Mouse (Mus musculus) T-helper 2 cell (primary cell): ENCODE data around the gene Pcdh15.

Experiments used
- in situ Hi-C: fragments of 300-600 bp; cut with MboI, MseI; formaldehyde crosslinking; loops from one replicate; pipeline ENCODE4 v1.15.1; 2025; ENCODE audit warnings: high pct_unique_total_duplicates

Gene Pcdh15

DNA sequence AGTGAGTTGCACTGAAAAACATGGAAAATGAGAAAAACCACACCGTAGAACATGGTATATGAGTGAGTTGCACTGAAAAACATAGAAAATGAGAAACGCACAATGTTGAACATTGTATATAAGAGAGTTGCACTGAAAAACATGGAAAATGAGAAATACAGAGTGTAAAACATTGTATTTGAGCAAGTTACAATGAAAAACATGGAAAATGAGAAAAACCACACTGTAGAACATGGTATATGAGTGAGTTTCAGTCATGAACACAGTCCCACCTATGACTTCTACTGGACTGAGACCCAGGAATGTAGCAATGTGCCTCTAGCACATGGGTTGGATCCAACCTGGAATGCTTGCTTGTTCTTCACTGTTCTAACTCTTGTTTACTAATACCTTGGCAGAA lies 279.9 kb downstream of the Pcdh15 start:
- in situ Hi-C loops = no loop called here

DNA sequence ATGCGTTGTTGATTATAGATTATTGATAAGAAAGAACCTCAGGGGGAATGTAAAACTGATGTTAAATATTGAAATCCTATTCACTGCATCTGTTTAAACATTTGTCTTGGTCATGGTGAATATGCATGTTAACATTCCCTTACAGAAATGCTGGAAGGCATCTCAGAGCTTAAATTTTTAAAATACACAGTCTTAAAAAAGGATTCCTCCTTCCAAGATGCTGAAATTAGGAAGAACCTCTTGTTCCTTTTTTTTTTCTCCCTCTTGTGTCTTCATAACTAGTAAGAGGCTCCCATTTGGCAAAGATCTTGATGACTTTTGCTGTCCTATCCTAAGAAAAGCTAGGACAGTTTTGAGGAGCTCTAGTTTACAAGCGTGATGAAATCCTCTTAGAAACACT lies 284.9 kb downstream of the Pcdh15 start:
- in situ Hi-C loops = no loop called here

- in situ Hi-C loops = no loop called here
These were observed 301.3 kb downstream of the Pcdh15 start for GRCm38 (mm10) chr10:73400426-73400825.

DNA sequence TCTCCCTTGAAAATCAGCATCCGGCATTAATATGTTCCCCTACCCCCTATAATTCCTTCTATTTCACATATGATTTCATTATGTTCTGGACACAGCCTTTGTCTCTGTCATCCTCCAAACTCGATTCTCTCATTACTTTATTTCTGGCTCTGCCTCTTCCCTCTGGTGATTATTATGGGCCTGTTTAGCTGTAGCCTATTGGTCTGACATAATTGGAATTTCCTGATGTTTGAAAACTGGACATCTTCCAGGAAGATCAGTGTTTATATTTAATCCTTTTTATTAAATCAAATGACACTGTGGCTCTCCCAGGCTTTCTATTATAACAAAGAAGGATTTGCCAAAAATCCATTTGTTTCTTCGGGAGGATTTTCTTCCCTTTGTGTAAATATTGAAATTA lies 326.3 kb downstream of the Pcdh15 start:
- in situ Hi-C loops = no loop called here

DNA sequence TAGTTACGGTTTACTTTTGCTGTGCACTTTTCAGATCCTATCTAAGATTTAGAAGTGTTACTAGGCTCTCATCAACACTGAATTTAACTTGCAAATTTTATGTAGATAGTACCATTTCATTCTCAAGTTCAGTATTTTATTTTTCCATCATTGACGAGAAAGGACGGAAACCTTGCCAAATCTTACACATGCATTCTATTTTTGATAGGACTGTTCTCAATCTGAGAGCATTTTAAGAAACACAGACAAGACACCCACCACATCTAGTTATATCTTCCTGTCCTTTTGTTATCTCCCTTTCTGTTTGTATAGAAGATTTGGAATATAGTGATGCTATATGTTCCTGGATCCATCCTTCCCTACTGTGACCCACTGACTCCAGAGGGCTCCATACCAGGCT lies 332.2 kb downstream of the Pcdh15 start:
- in situ Hi-C loops = no loop called here

- in situ Hi-C loops = no loop called here
These were observed 384.9 kb downstream of the Pcdh15 start for GRCm38 (mm10) chr10:73484082-73484481.

DNA sequence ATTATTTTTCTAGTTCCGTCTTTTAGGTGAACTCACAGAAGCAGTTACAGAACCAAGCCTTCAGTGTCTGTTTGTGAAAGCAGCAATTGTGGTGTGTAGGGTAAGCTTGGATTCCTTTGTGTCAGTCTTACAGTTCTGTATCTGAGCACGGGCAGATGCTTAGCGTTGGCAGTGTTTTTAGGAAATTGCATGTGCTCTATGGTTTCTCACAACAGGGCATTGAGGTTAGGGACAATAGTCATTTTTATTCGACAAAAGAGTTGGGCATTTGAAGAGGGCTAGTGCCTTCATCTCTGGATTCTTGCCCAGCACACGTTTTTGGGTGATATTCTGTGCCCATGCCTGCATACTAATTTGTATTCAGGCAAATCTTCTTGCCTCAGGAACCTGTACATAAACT lies 392.5 kb downstream of the Pcdh15 start:
- in situ Hi-C loops = no loop called here

DNA sequence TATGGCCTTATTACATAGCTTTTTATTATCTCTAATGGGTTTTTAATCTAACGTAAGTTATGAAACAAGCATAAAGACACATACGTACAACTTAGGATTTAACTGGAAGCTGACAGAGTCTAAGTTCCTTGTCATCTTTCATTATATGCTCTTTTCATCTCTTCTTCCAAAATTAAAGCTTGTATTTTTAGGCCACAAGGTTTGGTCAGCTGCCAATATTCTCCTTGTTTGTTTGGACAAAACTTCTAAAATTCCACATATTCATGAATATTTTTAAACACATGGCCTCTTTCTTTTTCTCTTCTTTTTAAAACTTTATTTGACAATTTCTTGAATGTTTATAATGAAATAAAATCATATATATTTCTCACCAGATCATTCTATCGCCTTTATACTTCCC lies 415.7 kb downstream of the Pcdh15 start:
- in situ Hi-C loops = no loop called here

DNA sequence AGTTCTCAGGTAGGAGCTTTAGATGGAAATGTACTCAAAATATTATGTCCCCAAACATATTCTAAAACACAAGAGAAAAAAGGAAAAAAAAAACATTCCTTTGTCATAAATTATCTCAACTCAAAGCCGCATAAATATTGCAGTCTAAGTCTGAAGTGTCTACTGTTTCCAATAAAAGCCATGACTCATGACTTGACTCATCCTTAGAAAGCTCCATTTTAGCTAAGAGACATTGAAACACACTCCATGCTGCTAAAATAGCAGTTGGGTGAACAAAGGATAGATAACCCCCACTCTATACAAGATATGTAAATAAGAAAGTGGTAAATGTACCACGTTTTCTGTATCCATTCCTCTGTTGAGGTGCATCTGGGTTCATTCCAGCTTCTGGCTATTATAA lies 416.6 kb downstream of the Pcdh15 start:
- in situ Hi-C loops = no loop called here

GRCm38 (mm10) chr10:73519438-73519837 lies 420.3 kb downstream of the Pcdh15 start:
- in situ Hi-C loops = no loop called here

- in situ Hi-C loops = no loop called here
These were observed 453.7 kb downstream of the Pcdh15 start for GRCm38 (mm10) chr10:73552831-73553230.

DNA sequence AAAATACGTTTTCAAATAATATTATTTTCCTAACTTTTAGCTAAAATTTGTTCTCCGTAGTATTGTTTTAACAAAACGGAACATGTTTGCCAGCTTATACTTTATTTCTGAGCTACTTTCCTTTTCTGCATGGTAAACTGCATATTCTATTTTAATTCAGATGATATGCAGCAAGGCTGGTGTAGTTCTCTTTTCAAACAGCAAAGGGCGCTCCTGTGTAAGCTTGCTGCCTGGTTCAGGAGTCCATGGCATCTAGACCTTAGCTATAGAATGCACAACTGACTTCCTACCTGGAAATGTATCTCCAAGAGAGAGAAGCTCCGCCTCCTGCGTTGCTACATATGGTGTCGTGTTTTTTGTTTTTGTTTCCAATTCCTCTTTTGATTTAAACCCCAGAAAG lies 465.1 kb downstream of the Pcdh15 start:
- in situ Hi-C loops = no loop called here

DNA sequence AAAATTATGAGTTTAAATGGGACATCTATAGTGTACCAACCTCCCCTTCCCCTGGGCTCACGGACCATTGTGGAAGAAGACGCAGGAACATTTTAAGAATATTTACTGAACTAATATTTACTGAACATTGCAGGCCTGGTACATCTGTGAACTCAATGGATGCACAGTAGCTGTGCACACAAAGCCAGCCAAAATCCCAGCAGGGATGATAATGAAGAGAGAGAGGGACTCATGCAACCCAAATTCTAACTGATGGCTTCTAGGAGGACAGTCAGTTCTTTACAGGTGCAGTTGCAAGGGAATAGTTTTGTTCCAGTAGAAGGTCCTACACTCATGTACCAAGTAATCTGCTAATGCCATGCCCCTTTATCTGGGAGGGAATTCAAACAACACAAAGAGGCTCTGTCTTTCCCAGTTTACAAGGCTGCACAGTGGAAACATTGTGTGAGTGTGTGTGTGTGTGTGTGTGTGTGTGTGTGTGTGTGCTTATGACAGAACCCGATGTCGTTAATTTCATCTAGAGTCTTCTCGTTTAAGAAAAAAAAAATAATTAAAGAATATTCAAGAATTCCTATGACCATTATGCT lies 475.7 kb downstream of the Pcdh15 start:
- in situ Hi-C loops = no loop called here

- in situ Hi-C loops = no loop called here
These were observed 568.4 kb downstream of the Pcdh15 start for GRCm38 (mm10) chr10:73667501-73667900.

GRCm38 (mm10) chr10:73700519-73701286 lies 601.6 kb downstream of the Pcdh15 start:
- in situ Hi-C loops = no loop called here

- in situ Hi-C loops = no loop called here
These were observed 626.6 kb downstream of the Pcdh15 start for GRCm38 (mm10) chr10:73725566-73726240.

DNA sequence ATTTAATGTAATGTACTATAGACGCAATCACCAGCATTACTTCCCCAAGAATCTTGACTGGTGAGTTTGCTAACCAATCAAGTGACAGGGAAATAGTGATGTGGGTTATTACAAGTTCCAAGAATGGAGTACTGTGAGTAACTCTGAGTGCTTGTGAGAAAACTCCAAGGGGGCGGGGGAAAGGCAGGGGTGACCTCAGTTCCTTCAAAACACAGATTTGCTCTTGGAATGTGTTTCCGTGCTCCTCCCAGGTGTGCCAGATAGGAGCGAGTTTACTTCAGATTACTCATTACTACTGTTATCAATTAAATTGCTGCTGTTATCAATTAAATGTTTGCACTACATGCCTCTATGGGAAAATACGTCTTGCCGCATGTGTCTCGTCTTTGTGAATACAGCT lies 634.1 kb downstream of the Pcdh15 start:
- in situ Hi-C loops = no loop called here

DNA sequence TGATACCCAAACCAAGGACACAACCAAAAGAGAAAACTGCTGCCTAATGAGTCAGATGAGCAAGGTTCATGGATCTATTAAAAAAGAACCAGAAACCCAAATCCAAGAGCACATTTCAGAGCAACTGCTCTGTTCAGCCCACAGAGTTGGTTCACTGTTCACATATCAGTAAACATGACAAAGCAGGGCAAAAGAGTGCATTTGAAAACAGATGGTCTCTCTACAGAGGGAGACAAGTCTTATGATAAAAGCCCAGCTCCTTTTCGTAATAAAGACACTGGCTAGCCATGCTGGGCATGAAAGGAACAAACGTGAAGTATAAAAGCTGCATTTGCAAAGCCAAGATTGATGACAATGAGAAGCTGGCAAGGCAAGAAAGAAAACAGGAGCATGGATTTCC lies 649.9 kb downstream of the Pcdh15 start:
- in situ Hi-C loops = no loop called here

DNA sequence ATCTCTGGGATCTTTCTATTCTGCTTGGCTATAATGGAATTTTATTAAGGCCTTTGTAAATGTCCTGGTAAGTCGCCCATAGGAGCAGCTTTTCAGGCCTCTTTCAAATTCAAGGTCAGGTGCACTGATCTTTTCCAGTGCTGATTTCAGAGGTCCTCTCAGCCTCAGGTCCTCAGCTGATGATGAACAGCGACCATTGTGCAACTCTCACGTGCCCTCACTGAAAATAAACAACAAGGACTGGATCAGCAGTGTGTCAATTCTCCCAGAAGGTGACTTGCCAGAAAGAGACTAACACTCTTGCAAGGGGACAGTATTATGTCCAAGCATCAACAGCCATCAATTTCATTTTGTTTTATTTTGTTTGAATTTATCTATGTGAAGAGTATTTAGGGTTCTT lies 654.7 kb downstream of the Pcdh15 start:
- in situ Hi-C loops = no loop called here

DNA sequence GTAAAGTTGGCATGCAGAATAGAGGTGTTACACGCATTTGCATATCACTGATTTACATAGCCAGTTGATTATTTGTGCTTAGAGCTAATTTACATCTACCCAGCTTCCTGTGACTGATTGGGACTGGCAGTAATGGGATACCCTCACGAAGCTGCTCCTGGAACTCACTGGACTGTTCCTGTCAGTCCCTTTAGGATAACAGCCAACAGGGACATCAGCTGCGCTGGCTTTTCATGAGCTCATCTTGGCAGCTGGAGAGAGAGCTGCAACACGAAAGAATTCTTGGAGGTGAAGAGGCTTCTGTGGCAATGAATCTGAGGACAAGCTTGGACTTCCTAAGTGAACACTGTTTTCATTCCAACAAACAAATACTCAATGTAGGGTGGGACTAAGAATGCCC lies 683.8 kb downstream of the Pcdh15 start:
- in situ Hi-C loops = no loop called here

DNA sequence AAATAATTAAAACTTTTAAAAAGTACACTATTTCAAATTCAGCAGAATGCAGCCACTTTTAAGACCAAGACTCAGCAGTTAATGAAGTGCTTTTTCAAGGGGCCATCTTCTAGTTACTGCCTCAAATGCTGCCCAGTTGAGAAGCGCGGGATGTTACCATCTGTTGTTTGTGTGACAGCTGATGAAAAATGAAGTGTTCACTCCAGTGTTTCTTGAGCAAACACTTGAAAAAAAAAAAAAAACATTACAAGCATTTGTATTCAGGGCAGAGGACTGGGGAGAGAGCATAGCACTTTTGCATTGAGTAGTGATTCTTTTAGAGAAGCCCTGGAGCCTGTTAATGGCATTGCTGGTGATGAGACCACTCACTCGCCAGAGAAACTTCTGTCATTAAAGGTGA lies 689.0 kb downstream of the Pcdh15 start:
- in situ Hi-C loops = no loop called here

DNA sequence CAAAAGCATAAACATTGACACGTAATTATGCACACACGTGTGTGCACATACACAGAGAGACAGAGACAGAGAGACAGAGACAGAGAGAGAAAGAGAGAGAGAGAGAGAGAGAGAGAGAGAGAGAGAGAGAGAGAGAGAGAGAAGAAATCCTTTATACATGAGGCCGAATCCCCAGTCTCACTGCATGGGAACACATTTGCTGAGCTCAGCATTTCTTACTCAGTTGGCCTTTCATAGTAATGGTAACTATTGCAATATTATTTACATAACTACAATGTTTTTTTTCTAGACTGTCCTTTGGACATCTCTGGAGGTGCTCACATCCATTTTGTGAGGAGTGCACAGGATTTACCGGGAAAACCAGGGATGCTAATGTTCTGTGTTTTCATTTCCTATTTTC lies 705.9 kb downstream of the Pcdh15 start:
- in situ Hi-C loops = no loop called here

DNA sequence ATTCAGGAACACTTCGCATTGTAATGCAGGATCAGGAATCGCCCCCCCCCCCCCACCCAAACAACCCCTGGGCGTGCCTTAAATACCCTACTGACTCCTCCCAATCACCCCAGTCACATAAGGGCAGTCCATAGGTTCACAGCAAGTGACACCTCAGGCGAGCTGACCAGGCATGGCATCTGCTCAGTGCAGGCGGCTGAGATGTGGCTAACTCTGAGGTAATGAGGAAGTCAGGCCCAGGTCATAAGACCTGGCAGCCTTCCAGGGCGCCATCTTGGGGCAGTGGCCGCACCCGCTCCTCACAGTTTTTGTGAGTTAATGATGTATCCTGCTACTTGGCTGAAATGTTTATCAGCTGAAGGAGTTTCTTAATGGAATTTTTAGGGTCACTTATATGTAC lies 713.2 kb downstream of the Pcdh15 start:
- in situ Hi-C loops = no loop called here
